Mouse (Mus musculus): Measurements from ENCODE around the gene Chmp6. TPM values are rescaled to one million over a fixed set of nuclear protein-coding genes. Genes with fewer than 3 reads are reported as not detected.
A peak's percentile ranks its signal among the peaks of the same experiment; 100 is the strongest.

Gene Chmp6
- polyA plus RNA-seq, 1 experiment from 2014 or later = 89.9 TPM

GRCm38 (mm10) chr11:119947426-119947825, 34.2 kb downstream of the Chmp6 start:
- Histone ChIP-seq H3K27me3 (replicated peaks; ENCODE audit: insufficient read depth, low read length) (no peaks in the 10 kb centered on the region), H3K9me3 (ENCODE audit: low read length) (no peaks in the 10 kb centered on the region), H3K4me3 (ENCODE audit: low read depth, low read length) (no peak overlapping the region), H3K4me1 (ENCODE audit: insufficient read depth, low read depth, low read length) (peaks cover 17% of the 10 kb centered on the region), H3K9ac (replicated peaks; ENCODE audit: low read depth) (no peak overlapping the region), H3K4me2 (replicated peaks; ENCODE audit: low read depth, low read length) (no peak overlapping the region), H3K36me3 (ENCODE audit: insufficient read depth, low read length) (no peaks in the 10 kb centered on the region), H3K27ac (ENCODE audit: low read length) (no peak overlapping the region)
- 95% methylated on average over 1 of the region's 1 CpGs for WGBS
- ATAC-seq (no peak), DNase-seq (ENCODE audit: low spot score) (no peak)
- TF ChIP-seq EP300 (IDR thresholded peaks at IDR 0.05) = no peak
- TF ChIP-seq CTCF (IDR thresholded peaks at IDR 0.05) = no peak

- H3K4me3 ChIP-seq (ENCODE audit: low read depth, low read length) = no peak overlapping the region
- no peak overlapping the region for H3K4me2 ChIP-seq (replicated peaks; ENCODE audit: low read depth, low read length)
- no peak overlapping the region for H3K9ac ChIP-seq (replicated peaks; ENCODE audit: low read depth)
- no peak overlapping the region for H3K27ac ChIP-seq (ENCODE audit: low read length)
- no peak for ATAC-seq
- 50% methylated on average over 2 of the region's 2 CpGs for WGBS
- no peaks in the 10 kb centered on the region for H3K36me3 ChIP-seq (ENCODE audit: insufficient read depth, low read length)
- H3K9me3 ChIP-seq (ENCODE audit: low read length) = no peaks in the 10 kb centered on the region
- no peak for TF ChIP-seq EP300 (IDR thresholded peaks at IDR 0.05)
- TF ChIP-seq CTCF (IDR thresholded peaks at IDR 0.05) = peak; percentile 52
- DNase-seq (ENCODE audit: low spot score) = no peak
- H3K27me3 ChIP-seq (replicated peaks; ENCODE audit: insufficient read depth, low read length) = no peaks in the 10 kb centered on the region
- H3K4me1 ChIP-seq (ENCODE audit: insufficient read depth, low read depth, low read length) = peaks cover 22% of the 10 kb centered on the region
These were observed 34.7 kb downstream of the Chmp6 start for GRCm38 (mm10) chr11:119947897-119948296.

GRCm38 (mm10) chr11:119948305-119948704, 35.1 kb downstream of the Chmp6 start:
- 53% methylated on average over 4 of the region's 4 CpGs for WGBS

GRCm38 (mm10) chr11:119948803-119949202, 35.6 kb downstream of the Chmp6 start:
- DNase-seq (ENCODE audit: low spot score) = no peak
- H3K27ac ChIP-seq (ENCODE audit: low read length) = peak overlapping the region; percentile 40; the same call in 1 of the 2 replicates
- peaks cover 31% of the 10 kb centered on the region for H3K4me1 ChIP-seq (ENCODE audit: insufficient read depth, low read depth, low read length)
- WGBS = 52% methylated on average over 2 of the region's 2 CpGs
- no peak overlapping the region for H3K4me3 ChIP-seq (ENCODE audit: low read depth, low read length)
- no peak for ATAC-seq
- H3K4me2 ChIP-seq (replicated peaks; ENCODE audit: low read depth, low read length) = no peak overlapping the region
- H3K9ac ChIP-seq (replicated peaks; ENCODE audit: low read depth) = no peak overlapping the region
- TF ChIP-seq CTCF (IDR thresholded peaks at IDR 0.05) (no peak), EP300 (IDR thresholded peaks at IDR 0.05) (no peak)
- no peaks in the 10 kb centered on the region for H3K9me3 ChIP-seq (ENCODE audit: low read length)
- no peaks in the 10 kb centered on the region for H3K27me3 ChIP-seq (replicated peaks; ENCODE audit: insufficient read depth, low read length)
- no peaks in the 10 kb centered on the region for H3K36me3 ChIP-seq (ENCODE audit: insufficient read depth, low read length)

More at GRCm38 (mm10) chr11:119948305-119948704, 35.1 kb downstream of the Chmp6 start:
- Histone ChIP-seq H3K9me3 (ENCODE audit: low read length) (no peaks in the 10 kb centered on the region), H3K27me3 (replicated peaks; ENCODE audit: insufficient read depth, low read length) (no peaks in the 10 kb centered on the region), H3K4me1 (ENCODE audit: insufficient read depth, low read depth, low read length) (peaks cover 26% of the 10 kb centered on the region), H3K36me3 (ENCODE audit: insufficient read depth, low read length) (no peaks in the 10 kb centered on the region), H3K4me2 (replicated peaks; ENCODE audit: low read depth, low read length) (no peak overlapping the region), H3K4me3 (ENCODE audit: low read depth, low read length) (no peak overlapping the region), H3K9ac (replicated peaks; ENCODE audit: low read depth) (no peak overlapping the region), H3K27ac (ENCODE audit: low read length) (peak overlapping the region; percentile 40; the same call in 1 of the 2 replicates)
- no peak for ATAC-seq
- TF ChIP-seq EP300 (IDR thresholded peaks at IDR 0.05) (no peak), CTCF (IDR thresholded peaks at IDR 0.05) (no peak)
- DNase-seq (ENCODE audit: low spot score) = no peak

- no peak overlapping the region for H3K4me3 ChIP-seq (ENCODE audit: low read depth, low read length)
- TF ChIP-seq CTCF (IDR thresholded peaks at IDR 0.05) = no peak
- ATAC-seq (no peak), DNase-seq (ENCODE audit: low spot score) (no peak)
- 92% methylated on average over 3 of the region's 3 CpGs for WGBS
- H3K27me3 ChIP-seq (replicated peaks; ENCODE audit: insufficient read depth, low read length) = no peaks in the 10 kb centered on the region
- H3K9ac ChIP-seq (replicated peaks; ENCODE audit: low read depth) = no peak overlapping the region
- no peak overlapping the region for H3K4me2 ChIP-seq (replicated peaks; ENCODE audit: low read depth, low read length)
- no peak overlapping the region for H3K27ac ChIP-seq (ENCODE audit: low read length)
- peaks cover 48% of the 10 kb centered on the region for H3K4me1 ChIP-seq (ENCODE audit: insufficient read depth, low read depth, low read length)
- H3K9me3 ChIP-seq (ENCODE audit: low read length) = no peaks in the 10 kb centered on the region
- no peaks in the 10 kb centered on the region for H3K36me3 ChIP-seq (ENCODE audit: insufficient read depth, low read length)
These were observed 37.3 kb downstream of the Chmp6 start for GRCm38 (mm10) chr11:119950535-119950934.

- 89% methylated on average over 6 of the region's 6 CpGs for WGBS
- H3K36me3 ChIP-seq (ENCODE audit: insufficient read depth, low read length) = no peaks in the 10 kb centered on the region
These were observed 38.1 kb downstream of the Chmp6 start for GRCm38 (mm10) chr11:119951326-119951725.

More at GRCm38 (mm10) chr11:119951326-119951725, 38.1 kb downstream of the Chmp6 start:
- Histone ChIP-seq H3K4me3 (ENCODE audit: low read depth, low read length) (no peak overlapping the region), H3K9me3 (ENCODE audit: low read length) (no peaks in the 10 kb centered on the region), H3K4me1 (ENCODE audit: insufficient read depth, low read depth, low read length) (peaks cover 56% of the 10 kb centered on the region), H3K9ac (replicated peaks; ENCODE audit: low read depth) (no peak overlapping the region), H3K27ac (ENCODE audit: low read length) (0 out of 2 replicates have a peak overlapping the region, but pooled peaks have one; percentile 70), H3K27me3 (replicated peaks; ENCODE audit: insufficient read depth, low read length) (no peaks in the 10 kb centered on the region), H3K4me2 (replicated peaks; ENCODE audit: low read depth, low read length) (no peak overlapping the region)
- DNase-seq (ENCODE audit: low spot score) (no peak), ATAC-seq (no peak)
- no peak for TF ChIP-seq EP300 (IDR thresholded peaks at IDR 0.05)
- no peak for TF ChIP-seq CTCF (IDR thresholded peaks at IDR 0.05)

Data from lung, postnatal 0 days (tissue).